Mouse (Mus musculus): ENCODE results near the gene Mum1. TPM values are rescaled to one million over a fixed set of nuclear protein-coding genes. Genes with fewer than 3 reads are reported as not detected.

Gene Mum1
- polyA plus RNA-seq, 1 experiment from 2014 or later = 45.9 TPM

DNA sequence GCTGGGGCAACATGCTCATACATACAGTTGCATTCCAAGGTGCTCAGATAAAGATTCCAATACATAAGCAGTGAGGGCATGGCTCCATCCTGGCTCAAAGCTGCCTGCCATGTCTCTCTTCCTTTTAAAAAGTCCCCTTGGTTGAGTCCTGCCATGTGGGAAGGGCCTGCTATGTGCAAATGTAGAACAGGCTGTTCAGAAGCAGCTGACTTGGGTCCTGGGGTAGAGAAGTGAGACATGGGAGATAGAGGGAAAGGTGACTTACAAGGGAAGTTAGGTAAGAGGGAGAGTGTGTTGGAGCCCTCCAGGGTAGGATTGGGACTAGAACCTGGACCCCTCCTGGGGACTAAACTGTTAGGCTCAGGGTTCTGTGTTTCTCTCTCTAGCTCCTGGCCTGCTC is 25.8 kb downstream of the Mum1 start:
- no peak for ATAC-seq (ENCODE audit: insufficient number of reproducible peaks, low FRiP score)
- Histone ChIP-seq H3K27ac (ENCODE audit: poor library complexity, severe bottlenecking) (no peak overlapping the region), H3K9ac (peak overlapping the region; percentile 18; the same call in 1 of the 2 replicates), H3K36me3 (peaks cover 51% of the 10 kb centered on the region), H3K4me2 (no peak overlapping the region), H3K4me3 (no peak overlapping the region), H3K4me1 (replicated peaks) (peaks cover 33% of the 10 kb centered on the region), H3K27me3 (replicated peaks) (no peaks in the 10 kb centered on the region), H3K9me3 (replicated peaks) (no peaks in the 10 kb centered on the region)

DNA sequence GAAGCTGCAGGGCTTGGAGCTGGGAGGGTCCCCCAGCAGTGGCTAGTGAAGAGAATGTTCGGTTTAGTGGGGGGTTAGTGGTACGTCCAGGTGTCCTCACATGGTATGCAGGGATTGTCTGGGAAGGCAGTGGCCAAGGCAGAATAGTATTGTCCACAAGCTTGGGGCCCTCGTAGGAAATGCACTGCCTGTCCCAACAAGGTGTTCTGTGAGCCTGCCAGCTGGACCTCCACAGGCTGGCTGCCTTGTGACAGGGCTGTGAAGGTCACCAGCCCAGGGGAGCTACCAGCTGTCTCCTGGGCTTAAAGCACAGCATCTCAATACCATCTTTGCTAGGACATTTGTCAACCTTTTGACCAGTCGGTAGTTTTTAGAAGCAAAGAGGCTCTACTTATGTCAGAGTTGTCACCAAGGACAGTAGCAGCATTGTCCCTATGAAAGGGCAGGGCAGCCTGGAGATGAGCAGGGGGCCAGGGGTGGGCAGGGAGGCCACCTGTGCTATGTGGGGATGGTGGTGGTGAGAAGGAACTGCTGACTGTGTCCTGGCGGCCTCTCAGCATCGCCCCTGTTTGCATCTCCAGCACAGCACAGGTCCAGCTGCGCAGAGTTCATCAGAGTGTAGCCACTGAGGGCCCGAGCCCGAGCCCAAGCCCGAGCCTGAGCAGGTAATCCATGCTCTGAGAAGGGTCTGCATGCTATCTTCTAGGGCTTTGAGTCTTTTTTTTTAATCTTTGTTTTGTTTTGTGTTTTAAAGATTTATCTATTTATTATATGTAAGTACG is 26.4 kb downstream of the Mum1 start:
- no peak overlapping the region for H3K27ac ChIP-seq (ENCODE audit: poor library complexity, severe bottlenecking)
- peak overlapping the region; percentile 18; the same call in 1 of the 2 replicates for H3K9ac ChIP-seq
- no peak overlapping the region for H3K4me3 ChIP-seq
- 90% methylated on average over 11 of the region's 11 CpGs for WGBS
- peaks cover 33% of the 10 kb centered on the region for H3K4me1 ChIP-seq (replicated peaks)
- H3K36me3 ChIP-seq = peaks cover 56% of the 10 kb centered on the region
- no peaks in the 10 kb centered on the region for H3K27me3 ChIP-seq (replicated peaks)
- ATAC-seq (ENCODE audit: insufficient number of reproducible peaks, low FRiP score) = no peak
- H3K9me3 ChIP-seq (replicated peaks) = no peaks in the 10 kb centered on the region
- no peak overlapping the region for H3K4me2 ChIP-seq

DNA sequence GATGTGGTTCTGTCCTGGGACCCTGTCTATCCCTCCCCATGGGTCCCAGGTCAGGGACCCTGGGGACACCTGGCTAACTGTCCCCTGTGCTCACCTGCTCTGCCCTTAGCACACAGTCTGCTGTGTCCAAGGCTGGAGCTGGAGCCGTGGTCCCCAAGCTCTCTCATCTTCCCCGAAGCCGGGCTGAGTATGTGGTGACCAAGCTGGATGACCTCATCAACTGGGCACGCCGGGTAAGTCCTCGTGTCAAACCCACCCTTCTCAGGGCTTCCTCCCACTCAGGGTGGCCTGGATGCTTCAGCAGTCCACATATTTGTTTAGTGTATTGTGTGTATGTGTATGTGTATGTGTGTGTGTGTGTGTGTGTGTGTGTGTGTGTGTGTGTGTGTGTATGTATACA is 27.3 kb downstream of the Mum1 start:
- no peak for ATAC-seq (ENCODE audit: insufficient number of reproducible peaks, low FRiP score)

DNA sequence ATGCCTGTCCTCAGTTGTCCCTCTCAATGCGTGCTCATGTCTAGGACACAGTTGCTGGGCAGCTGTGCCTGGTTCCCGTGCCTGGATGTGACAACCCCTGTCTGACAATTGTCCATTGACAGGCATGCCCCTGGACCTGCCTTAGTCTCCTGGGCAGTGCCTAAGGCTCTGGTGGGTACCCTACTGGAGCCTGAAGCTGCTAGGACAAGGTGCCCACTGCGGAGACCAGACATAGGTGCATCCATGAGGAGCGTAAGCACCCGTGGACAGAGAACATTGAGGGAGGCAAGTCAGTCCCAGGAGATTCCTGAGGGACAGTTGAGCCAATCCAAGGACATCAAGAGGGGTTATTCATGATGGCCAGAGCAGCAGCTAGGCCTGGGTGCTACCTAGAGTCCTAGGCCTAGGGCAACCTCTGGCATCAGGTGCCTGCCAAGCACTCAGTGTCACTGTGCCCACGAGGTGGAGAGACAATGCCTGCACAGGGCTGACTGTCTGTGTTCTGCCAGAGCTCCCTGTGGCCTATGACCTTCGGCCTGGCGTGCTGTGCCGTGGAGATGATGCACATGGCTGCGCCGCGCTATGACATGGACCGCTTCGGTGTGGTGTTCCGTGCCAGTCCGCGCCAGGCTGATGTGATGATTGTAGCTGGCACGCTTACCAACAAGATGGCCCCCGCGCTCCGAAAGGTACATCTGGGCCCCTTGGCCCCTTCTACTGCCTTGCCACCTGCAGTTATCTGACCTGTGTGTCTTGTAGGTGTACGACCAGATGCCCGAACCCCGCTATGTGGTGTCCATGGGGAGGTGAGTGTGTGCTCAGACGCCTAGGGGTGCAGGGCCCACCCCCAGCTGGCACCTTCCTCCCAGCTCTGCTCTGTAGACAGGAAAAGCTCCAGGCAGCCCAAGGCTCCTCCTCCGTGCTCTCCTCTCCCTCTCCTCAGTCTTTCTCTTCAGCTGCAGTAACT is 28.4 kb downstream of the Mum1 start:
- H3K4me3 ChIP-seq = no peak overlapping the region
- peaks cover 50% of the 10 kb centered on the region for H3K4me1 ChIP-seq (replicated peaks)
- H3K36me3 ChIP-seq = peaks cover 72% of the 10 kb centered on the region
- 94% methylated on average over 26 of the region's 26 CpGs for WGBS
- H3K27me3 ChIP-seq (replicated peaks) = no peaks in the 10 kb centered on the region
- H3K27ac ChIP-seq (ENCODE audit: poor library complexity, severe bottlenecking) = no peak overlapping the region
- H3K9ac ChIP-seq = no peak overlapping the region
- H3K9me3 ChIP-seq (replicated peaks) = no peaks in the 10 kb centered on the region
- no peak overlapping the region for H3K4me2 ChIP-seq
- ATAC-seq (ENCODE audit: insufficient number of reproducible peaks, low FRiP score) = no peak

More for the DNA sequence above, 27.3 kb downstream of the Mum1 start:
- no peaks in the 10 kb centered on the region for H3K9me3 ChIP-seq (replicated peaks)
- H3K9ac ChIP-seq = no peak overlapping the region
- no peak overlapping the region for H3K4me3 ChIP-seq
- H3K27ac ChIP-seq (ENCODE audit: poor library complexity, severe bottlenecking) = no peak overlapping the region
- H3K27me3 ChIP-seq (replicated peaks) = no peaks in the 10 kb centered on the region
- peaks cover 65% of the 10 kb centered on the region for H3K36me3 ChIP-seq
- H3K4me2 ChIP-seq = no peak overlapping the region
- 78% methylated on average over 6 of the region's 6 CpGs for WGBS
- H3K4me1 ChIP-seq (replicated peaks) = peaks cover 39% of the 10 kb centered on the region

DNA sequence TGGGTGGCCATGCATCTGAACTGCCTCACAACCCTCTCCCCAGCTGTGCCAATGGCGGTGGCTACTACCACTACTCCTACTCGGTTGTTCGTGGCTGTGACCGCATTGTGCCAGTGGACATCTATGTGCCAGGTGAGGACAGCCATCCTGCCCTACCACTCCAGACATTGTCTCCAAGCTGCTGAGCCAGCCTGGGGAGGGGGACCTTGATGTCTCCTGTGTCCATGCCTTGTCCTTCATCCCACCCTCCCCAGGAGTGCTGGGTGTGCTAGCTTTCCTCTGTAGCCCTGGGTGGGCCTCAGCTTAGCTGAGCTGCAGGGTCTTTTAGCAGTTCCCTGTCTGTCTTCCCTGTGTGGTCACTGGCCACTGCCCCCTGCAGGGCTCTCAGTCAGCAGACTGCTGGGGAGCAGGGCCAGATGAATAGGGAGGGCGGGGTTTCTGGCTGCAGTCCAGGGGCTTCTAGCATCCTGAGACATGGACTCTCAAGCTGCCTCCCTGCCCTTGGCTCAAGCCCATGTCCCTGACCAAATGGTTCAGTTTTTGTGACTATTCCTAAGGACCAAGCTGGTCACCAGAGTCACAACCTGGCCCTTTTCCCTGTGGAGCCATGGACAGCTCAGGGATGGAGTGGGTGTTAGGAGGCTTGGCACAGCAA is 29.8 kb downstream of the Mum1 start:
- Histone ChIP-seq H3K27me3 (replicated peaks) (no peaks in the 10 kb centered on the region), H3K27ac (ENCODE audit: poor library complexity, severe bottlenecking) (no peak overlapping the region), H3K4me2 (no peak overlapping the region), H3K9me3 (replicated peaks) (no peaks in the 10 kb centered on the region), H3K4me1 (replicated peaks) (peaks cover 44% of the 10 kb centered on the region), H3K9ac (no peak overlapping the region), H3K36me3 (peaks cover 72% of the 10 kb centered on the region), H3K4me3 (no peak overlapping the region)
- 87% methylated on average over 5 of the region's 5 CpGs for WGBS
- no peak for ATAC-seq (ENCODE audit: insufficient number of reproducible peaks, low FRiP score)

DNA sequence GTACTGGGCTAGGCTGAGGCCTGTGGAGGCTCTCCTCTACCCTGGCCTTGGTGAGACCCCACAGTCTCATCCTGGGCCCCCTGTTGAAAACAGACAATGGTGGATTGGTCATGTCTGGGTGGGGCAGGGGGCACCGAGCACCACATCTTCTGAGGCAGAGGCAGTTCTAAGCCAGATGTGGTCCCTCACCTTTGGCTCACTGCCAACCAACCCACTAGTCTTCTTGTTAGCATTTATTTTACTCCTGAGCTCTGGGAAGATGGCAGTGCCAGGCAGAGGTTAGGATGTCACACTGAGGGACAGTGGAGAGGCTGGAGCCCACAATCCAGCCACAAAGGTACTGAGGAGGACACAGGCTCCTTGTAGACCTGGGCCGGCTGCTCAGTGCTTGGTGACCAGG is 31.7 kb downstream of the Mum1 start:
- no peak overlapping the region for H3K4me2 ChIP-seq
- no peaks in the 10 kb centered on the region for H3K27me3 ChIP-seq (replicated peaks)
- no peak for ATAC-seq (ENCODE audit: insufficient number of reproducible peaks, low FRiP score)
- WGBS = 79% methylated on average over 2 of the region's 2 CpGs
- no peaks in the 10 kb centered on the region for H3K9me3 ChIP-seq (replicated peaks)
- H3K36me3 ChIP-seq = peaks cover 62% of the 10 kb centered on the region
- H3K4me3 ChIP-seq = no peak overlapping the region
- no peak overlapping the region for H3K9ac ChIP-seq
- no peak overlapping the region for H3K27ac ChIP-seq (ENCODE audit: poor library complexity, severe bottlenecking)
- peaks cover 37% of the 10 kb centered on the region for H3K4me1 ChIP-seq (replicated peaks)

DNA sequence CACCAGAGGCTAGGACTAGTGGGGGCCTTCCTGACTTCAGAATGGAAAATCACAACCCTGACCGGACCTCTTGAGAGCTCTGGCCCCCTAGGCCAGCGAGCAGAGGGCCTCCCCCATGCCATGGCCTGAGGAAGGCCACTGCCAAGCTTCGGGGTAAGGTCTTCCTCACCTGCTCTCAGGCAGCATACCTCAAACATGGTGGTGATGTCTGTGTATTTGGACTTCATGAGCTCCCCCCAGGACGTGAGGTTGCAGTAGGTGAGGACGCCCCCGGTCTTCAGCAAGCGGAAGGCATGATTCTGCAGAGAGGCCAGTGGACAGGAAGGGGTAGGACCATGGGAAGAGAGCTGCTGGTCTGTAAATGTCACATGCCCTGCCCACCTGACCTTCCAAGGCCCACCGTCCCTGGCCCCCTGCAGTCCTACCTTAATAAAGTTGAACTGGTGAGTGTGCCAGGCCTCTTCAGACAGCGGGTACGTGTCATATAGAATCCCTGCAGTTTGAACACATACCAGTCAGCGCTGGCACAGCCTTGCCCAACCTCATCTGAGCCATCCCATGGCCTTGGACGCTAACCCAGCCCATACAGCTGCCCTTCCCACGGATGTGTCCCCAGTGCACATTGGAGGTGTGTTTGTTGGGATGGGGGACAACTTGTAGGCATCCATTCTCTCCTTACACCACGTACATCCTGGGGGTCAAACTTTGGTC is 32.7 kb downstream of the Mum1 start:
- H3K4me2 ChIP-seq = peak overlapping the region; percentile 92
- peaks cover 37% of the 10 kb centered on the region for H3K4me1 ChIP-seq (replicated peaks)
- 85% methylated on average over 14 of the region's 14 CpGs for WGBS
- H3K36me3 ChIP-seq = peaks cover 52% of the 10 kb centered on the region
- H3K27ac ChIP-seq (ENCODE audit: poor library complexity, severe bottlenecking) = peak overlapping the region; percentile 4; the same call in 1 of the 2 replicates
- H3K9me3 ChIP-seq (replicated peaks) = no peaks in the 10 kb centered on the region
- no peak overlapping the region for H3K4me3 ChIP-seq
- ATAC-seq (ENCODE audit: insufficient number of reproducible peaks, low FRiP score) = no peak
- peak overlapping the region; percentile 72; the same call in 1 of the 2 replicates for H3K9ac ChIP-seq
- H3K27me3 ChIP-seq (replicated peaks) = no peaks in the 10 kb centered on the region

DNA sequence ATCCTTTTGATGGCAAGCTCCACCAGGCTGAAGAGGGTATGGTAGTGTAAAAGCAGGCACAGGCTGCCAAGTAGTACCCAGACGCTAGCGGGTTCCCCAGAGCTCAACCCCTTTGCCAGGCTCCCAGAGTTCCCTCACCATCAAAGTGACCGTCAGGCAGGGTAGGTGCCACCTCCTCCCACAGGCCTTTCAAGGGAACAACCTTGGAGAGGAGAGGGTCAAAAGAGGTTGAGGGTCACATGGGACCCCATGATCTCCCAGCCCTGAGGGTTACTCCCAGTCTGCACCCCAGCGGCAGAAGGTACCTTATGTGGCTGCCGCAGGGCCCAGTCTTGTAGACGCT is 33.2 kb downstream of the Mum1 start:
- Histone ChIP-seq H3K4me1 (replicated peaks) (peaks cover 37% of the 10 kb centered on the region), H3K36me3 (peaks cover 47% of the 10 kb centered on the region), H3K27ac (ENCODE audit: poor library complexity, severe bottlenecking) (peak overlapping the region; percentile 95), H3K9ac (peak overlapping the region; percentile 72), H3K9me3 (replicated peaks) (no peaks in the 10 kb centered on the region), H3K4me3 (peak overlapping the region; percentile 53), H3K27me3 (replicated peaks) (no peaks in the 10 kb centered on the region), H3K4me2 (peak overlapping the region; percentile 92)
- ATAC-seq (ENCODE audit: insufficient number of reproducible peaks, low FRiP score) = no peak
- WGBS = 75% methylated on average over 6 of the region's 6 CpGs

DNA sequence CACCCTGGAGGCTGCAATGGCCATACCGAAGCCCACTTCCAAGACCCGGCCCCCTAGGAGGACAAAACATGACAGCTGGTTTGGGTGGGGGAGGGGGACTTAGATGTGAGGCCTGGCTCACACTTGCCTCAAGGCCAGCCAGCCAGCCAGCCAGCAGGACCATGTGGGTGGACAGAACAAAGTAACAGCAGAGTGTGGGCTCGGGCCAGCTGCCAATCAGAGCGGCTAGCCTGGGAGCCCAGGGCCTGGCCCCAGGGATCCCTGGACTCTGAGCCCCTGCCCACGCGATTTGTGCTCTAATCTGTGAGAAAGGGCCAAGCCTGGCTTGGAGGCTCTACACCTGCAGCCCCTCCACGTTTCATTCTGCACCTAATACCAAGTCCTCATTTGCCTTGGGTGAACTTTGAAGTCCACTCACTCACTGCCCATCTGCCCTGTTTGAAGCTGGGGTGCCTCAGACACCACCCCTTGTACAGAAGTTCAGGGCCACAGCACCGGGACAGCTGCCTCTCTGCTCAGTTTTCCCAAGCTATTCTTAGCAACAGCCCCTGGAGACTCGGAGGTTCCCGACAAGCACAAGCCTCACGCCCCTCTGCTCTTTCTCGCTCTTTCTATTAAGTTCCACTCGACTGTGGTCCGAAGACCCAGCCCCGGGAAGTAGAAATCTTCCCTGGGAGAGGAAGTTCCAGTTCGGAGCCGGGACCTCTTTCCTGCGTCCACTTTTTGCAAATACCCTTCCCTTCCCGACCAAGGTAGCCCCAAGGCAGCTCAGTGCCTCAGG is 33.8 kb downstream of the Mum1 start:
- Histone ChIP-seq H3K36me3 (peaks cover 41% of the 10 kb centered on the region), H3K4me1 (replicated peaks) (peaks cover 37% of the 10 kb centered on the region), H3K4me2 (peak overlapping the region; percentile 92), H3K4me3 (peak overlapping the region; percentile 53), H3K9ac (peak overlapping the region; percentile 72), H3K27ac (ENCODE audit: poor library complexity, severe bottlenecking) (peak overlapping the region; percentile 95), H3K9me3 (replicated peaks) (no peaks in the 10 kb centered on the region), H3K27me3 (replicated peaks) (no peaks in the 10 kb centered on the region)
- no peak for ATAC-seq (ENCODE audit: insufficient number of reproducible peaks, low FRiP score)
- 4% methylated on average over 19 of the region's 19 CpGs for WGBS

Measured in heart, embryonic 12.5 days (tissue).